Mouse (Mus musculus) stomach, embryonic 15.5 days (tissue): ENCODE measurements around the gene Zfand3. TPM values are rescaled to one million over a fixed set of nuclear protein-coding genes. Genes with fewer than 3 reads are reported as not detected.

Experiments used
- ATAC-seq: fragments of 200-750 bp; cut with Nextera tagmentation; 2 replicates; pipeline ENCODE4 v1.8.0; 2017; ENCODE audit warnings: low read depth, moderate number of reproducible peaks, moderate TSS enrichment; ENCODE audit not compliant: insufficient read depth, low FRiP score
- H3K27ac ChIP-seq: fragments of 300-500 bp; sonication (generic); 2 replicates; pipeline ENCODE4 v1.5.1; 2015; ENCODE audit warnings: mild to moderate bottlenecking, inconsistent platforms
- H3K27me3 ChIP-seq: fragments of 300-500 bp; sonication (generic); replicated peaks from 2 replicates; pipeline ENCODE4 v1.6.1; 2015; ENCODE audit warnings: inconsistent platforms
- H3K36me3 ChIP-seq: fragments of 300-500 bp; sonication (generic); 2 replicates; pipeline ENCODE4 v1.6.1; 2015; ENCODE audit warnings: inconsistent platforms
- H3K4me1 ChIP-seq: fragments of 300-500 bp; sonication (generic); 2 replicates; pipeline ENCODE4 v1.6.1; 2015; ENCODE audit warnings: inconsistent platforms
- H3K4me2 ChIP-seq: fragments of 300-500 bp; sonication (generic); 2 replicates; pipeline ENCODE4 v1.6.1; 2015; ENCODE audit warnings: mild to moderate bottlenecking, inconsistent platforms
- H3K4me3 ChIP-seq: fragments of 300-500 bp; sonication (generic); replicated peaks from 2 replicates; pipeline ENCODE4 v1.5.1; 2015; ENCODE audit warnings: inconsistent platforms
- H3K9ac ChIP-seq: fragments of 300-500 bp; sonication (generic); 2 replicates; pipeline ENCODE4 v1.6.1; 2015; ENCODE audit warnings: inconsistent platforms
- H3K9me3 ChIP-seq: fragments of 300-500 bp; sonication (generic); 2 replicates; pipeline ENCODE4 v1.6.1; 2016; ENCODE audit warnings: inconsistent platforms
- WGBS: fragments of 180-500 bp; shearing (Covaris S2); methylation state at CpG from one replicate; pipeline ENCODE4 v1.1.7; 2015; 5-methylcytosine and 5-hydroxymethylcytosine counted together
- polyA plus RNA-seq: library from polyadenylated mRNA; unstranded; fragments of >200 nt; fragmentation: Nextera tagmentation; extraction: Ambion mirVana; gene quantifications from 2 replicates; pipeline ENCODE4 v1.2.1, GENCODE M21; 2015

Zfand3 gene
- polyA plus RNA-seq, 1 experiment from 2014 or later: 49.4 TPM

- whole genome bisulfite sequencing: 83% methylated on average over 10 of the region's 10 CpGs
- Histone ChIP-seq H3K4me2 (no peak overlapping the region), H3K27ac (no peak overlapping the region), H3K27me3 (no peaks in the 10 kb centered on the region), H3K9ac (no peak overlapping the region), H3K36me3 (no peaks in the 10 kb centered on the region), H3K9me3 (no peaks in the 10 kb centered on the region), H3K4me3 (no peak overlapping the region), H3K4me1 (peaks cover 31% of the 10 kb centered on the region)
- no peak for ATAC-seq
Observed at GRCm38 (mm10) chr17:30228439-30229215, 224.1 kb downstream of the Zfand3 start.

GRCm38 (mm10) chr17:30230428-30230827, 225.9 kb downstream of the Zfand3 start:
- H3K4me2 ChIP-seq: no peak overlapping the region
- no peaks in the 10 kb centered on the region for H3K36me3 ChIP-seq
- no peak overlapping the region for H3K27ac ChIP-seq
- H3K4me1 ChIP-seq: peaks cover 25% of the 10 kb centered on the region
- 0 out of 2 replicates have a peak, but pooled peaks have one; percentile 9 for ATAC-seq
- H3K9ac ChIP-seq: no peak overlapping the region
- 59% methylated on average over 4 of the region's 4 CpGs for WGBS
- H3K4me3 ChIP-seq: no peak overlapping the region
- no peaks in the 10 kb centered on the region for H3K9me3 ChIP-seq
- H3K27me3 ChIP-seq: no peaks in the 10 kb centered on the region

- H3K9me3 ChIP-seq: no peaks in the 10 kb centered on the region
- no peak for ATAC-seq
- WGBS: 86% methylated on average over 1 of the region's 1 CpGs
- no peak overlapping the region for H3K27ac ChIP-seq
- H3K4me2 ChIP-seq: no peak overlapping the region
- peaks cover 18% of the 10 kb centered on the region for H3K4me1 ChIP-seq
- H3K27me3 ChIP-seq: no peaks in the 10 kb centered on the region
- H3K9ac ChIP-seq: no peak overlapping the region
- H3K4me3 ChIP-seq: no peak overlapping the region
- no peaks in the 10 kb centered on the region for H3K36me3 ChIP-seq
Observed at GRCm38 (mm10) chr17:30231483-30231882, 226.9 kb downstream of the Zfand3 start.

GRCm38 (mm10) chr17:30232698-30233097, 228.2 kb downstream of the Zfand3 start:
- no peak for ATAC-seq
- Histone ChIP-seq H3K27me3 (no peaks in the 10 kb centered on the region), H3K4me1 (peaks cover 15% of the 10 kb centered on the region), H3K9ac (no peak overlapping the region), H3K36me3 (no peaks in the 10 kb centered on the region), H3K4me2 (no peak overlapping the region), H3K27ac (no peak overlapping the region), H3K9me3 (no peaks in the 10 kb centered on the region), H3K4me3 (no peak overlapping the region)
- WGBS: 54% methylated on average over 4 of the region's 4 CpGs

GRCm38 (mm10) chr17:30235380-30235779, 230.8 kb downstream of the Zfand3 start:
- no peaks in the 10 kb centered on the region for H3K27me3 ChIP-seq
- no peak overlapping the region for H3K4me2 ChIP-seq
- no peak overlapping the region for H3K4me3 ChIP-seq
- H3K4me1 ChIP-seq: peaks cover 12% of the 10 kb centered on the region
- no peak overlapping the region for H3K9ac ChIP-seq
- 62% methylated on average over 4 of the region's 4 CpGs for WGBS
- no peak overlapping the region for H3K27ac ChIP-seq
- no peaks in the 10 kb centered on the region for H3K9me3 ChIP-seq
- H3K36me3 ChIP-seq: no peaks in the 10 kb centered on the region
- no peak for ATAC-seq

GRCm38 (mm10) chr17:30236611-30237010, 232.1 kb downstream of the Zfand3 start:
- no peak for ATAC-seq
- no peaks in the 10 kb centered on the region for H3K27me3 ChIP-seq
- 72% methylated on average over 6 of the region's 6 CpGs for WGBS
- no peak overlapping the region for H3K4me3 ChIP-seq
- H3K27ac ChIP-seq: no peak overlapping the region
- no peaks in the 10 kb centered on the region for H3K9me3 ChIP-seq
- no peaks in the 10 kb centered on the region for H3K36me3 ChIP-seq
- 0 out of 2 replicates have a peak, but pooled peaks cover 3% of the 10 kb centered on the region for H3K4me1 ChIP-seq
- no peak overlapping the region for H3K9ac ChIP-seq
- no peak overlapping the region for H3K4me2 ChIP-seq

- Histone ChIP-seq H3K4me2 (no peak overlapping the region), H3K4me1 (0 out of 2 replicates have a peak, but pooled peaks cover 7% of the 10 kb centered on the region), H3K27me3 (no peaks in the 10 kb centered on the region), H3K4me3 (no peak overlapping the region), H3K9ac (no peak overlapping the region), H3K27ac (no peak overlapping the region), H3K9me3 (no peaks in the 10 kb centered on the region), H3K36me3 (no peaks in the 10 kb centered on the region)
- WGBS: 86% methylated on average over 7 of the region's 7 CpGs
- no peak for ATAC-seq
Observed at GRCm38 (mm10) chr17:30237600-30237999, 233.1 kb downstream of the Zfand3 start.

- no peak overlapping the region for H3K27ac ChIP-seq
- no peak for ATAC-seq
- WGBS: 62% methylated on average over 5 of the region's 5 CpGs
Observed at GRCm38 (mm10) chr17:30239458-30239857, 234.9 kb downstream of the Zfand3 start.

GRCm38 (mm10) chr17:30240659-30241058, 236.1 kb downstream of the Zfand3 start:
- Histone ChIP-seq H3K4me1 (peaks cover 14% of the 10 kb centered on the region), H3K9me3 (no peaks in the 10 kb centered on the region), H3K36me3 (no peaks in the 10 kb centered on the region), H3K4me2 (no peak overlapping the region), H3K27me3 (no peaks in the 10 kb centered on the region), H3K27ac (no peak overlapping the region), H3K9ac (no peak overlapping the region), H3K4me3 (no peak overlapping the region)
- ATAC-seq: no peak
- 83% methylated on average over 4 of the region's 4 CpGs for WGBS

More at GRCm38 (mm10) chr17:30239458-30239857, 234.9 kb downstream of the Zfand3 start:
- H3K4me3 ChIP-seq: no peak overlapping the region
- H3K9me3 ChIP-seq: no peaks in the 10 kb centered on the region
- H3K27me3 ChIP-seq: no peaks in the 10 kb centered on the region
- H3K4me1 ChIP-seq: peaks cover 6% of the 10 kb centered on the region; the same call in 1 of the 2 replicates
- no peak overlapping the region for H3K9ac ChIP-seq
- H3K36me3 ChIP-seq: no peaks in the 10 kb centered on the region
- no peak overlapping the region for H3K4me2 ChIP-seq

- ATAC-seq: no peak
- H3K4me1 ChIP-seq: peaks cover 14% of the 10 kb centered on the region
- H3K27ac ChIP-seq: no peak overlapping the region
- H3K4me2 ChIP-seq: no peak overlapping the region
- WGBS: 75% methylated on average over 6 of the region's 6 CpGs
- H3K36me3 ChIP-seq: no peaks in the 10 kb centered on the region
- no peaks in the 10 kb centered on the region for H3K27me3 ChIP-seq
- no peak overlapping the region for H3K9ac ChIP-seq
- H3K4me3 ChIP-seq: no peak overlapping the region
- H3K9me3 ChIP-seq: no peaks in the 10 kb centered on the region
Observed at GRCm38 (mm10) chr17:30241061-30241460, 236.5 kb downstream of the Zfand3 start.

GRCm38 (mm10) chr17:30241720-30242322, 237.3 kb downstream of the Zfand3 start:
- WGBS: 57% methylated on average over 17 of the region's 17 CpGs
- Histone ChIP-seq H3K4me1 (peaks cover 14% of the 10 kb centered on the region), H3K36me3 (no peaks in the 10 kb centered on the region), H3K27ac (no peak overlapping the region), H3K4me2 (no peak overlapping the region), H3K4me3 (no peak overlapping the region), H3K9ac (no peak overlapping the region), H3K9me3 (no peaks in the 10 kb centered on the region), H3K27me3 (no peaks in the 10 kb centered on the region)
- ATAC-seq: no peak

- Histone ChIP-seq H3K9ac (no peak overlapping the region), H3K27ac (no peak overlapping the region), H3K27me3 (no peaks in the 10 kb centered on the region), H3K4me2 (no peak overlapping the region), H3K4me3 (no peak overlapping the region), H3K36me3 (no peaks in the 10 kb centered on the region), H3K4me1 (peaks cover 14% of the 10 kb centered on the region), H3K9me3 (no peaks in the 10 kb centered on the region)
- no peak for ATAC-seq
- WGBS: 85% methylated on average over 4 of the region's 4 CpGs
Observed at GRCm38 (mm10) chr17:30242647-30243046, 238.1 kb downstream of the Zfand3 start.
